Mouse (Mus musculus) kidney, adult 11 months (tissue): Measurements from ENCODE around the gene Cpa4.

ENCODE experiments used
- DNase-seq: peaks from one replicate; pipeline ENCODE4 v3.0.0; 2022

Gene Cpa4

DNA sequence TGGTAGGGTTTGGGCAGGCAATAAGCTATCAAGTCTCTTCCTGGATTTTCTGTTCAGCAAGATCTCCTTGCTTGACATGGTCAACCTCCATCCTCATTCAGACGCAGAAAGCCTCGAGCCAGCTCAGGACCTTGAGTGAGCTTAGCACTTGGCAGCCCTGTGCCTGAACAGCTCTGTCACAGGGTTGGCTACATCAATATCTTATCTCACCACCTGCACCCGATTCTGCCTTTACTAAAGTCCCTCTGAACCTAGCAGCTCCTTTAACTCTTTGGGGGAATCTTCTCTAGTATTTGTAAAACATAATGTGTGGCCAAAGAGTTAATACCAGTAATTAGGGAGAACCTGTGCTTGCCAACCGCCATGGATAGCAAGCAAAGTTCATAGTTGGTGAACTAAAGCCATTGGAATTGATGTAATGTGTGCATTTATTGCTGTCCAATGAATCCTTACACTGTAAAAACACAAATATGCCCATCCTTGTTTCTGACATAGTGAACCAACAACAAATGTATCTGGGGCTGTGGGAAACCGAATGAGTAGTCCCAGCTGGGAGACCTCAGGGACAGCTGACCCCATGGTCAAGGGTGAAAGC, 70.6 kb downstream of the Cpa4 start, which contains the start of gene Cpa1:
Gene Cpa1, plus strand, starts transcription at position 545 of the 595 bp plus-strand sequence.
- DNase-seq, result no peak
